Mouse (Mus musculus) adipocyte (in vitro differentiated cells): ENCODE results near the gene Myo9b.
"Not testable (repeated sequence)": the region's sequence is repeated elsewhere in the genome, so short reads cannot be mapped to it uniquely, and the experiment has no call there.

ENCODE experiments used
- DNase-seq: peaks from one replicate; pipeline ENCODE4 v3.0.0-alpha.2; 2016; ENCODE audit warnings: low spot score

The Myo9b gene

DNA sequence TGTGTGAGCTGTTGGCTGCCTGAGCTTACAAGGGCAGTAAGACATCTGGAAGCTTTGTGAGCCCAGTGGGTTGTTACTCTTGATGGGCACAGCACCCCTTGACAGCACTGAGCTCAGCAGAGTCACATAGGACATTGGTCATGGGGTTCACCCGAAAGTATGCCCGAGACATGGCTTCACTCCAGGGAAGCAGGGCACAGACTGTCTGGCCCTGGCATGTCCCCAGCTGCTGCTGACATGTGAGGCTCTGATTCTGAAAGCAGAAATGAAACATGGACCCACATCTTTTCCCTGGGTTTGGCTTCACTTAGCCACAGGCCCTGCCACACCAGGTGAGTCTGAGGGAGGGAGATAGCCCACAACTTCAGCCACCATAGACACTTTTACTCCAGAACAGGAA is 24.3 kb downstream of the Myo9b start:
- no peak for DNase-seq

- DNase-seq = no peak
Measured at GRCm38 (mm10) chr8:71297439-71297838, 24.9 kb downstream of the Myo9b start.

GRCm38 (mm10) chr8:71299716-71300115 is 27.2 kb downstream of the Myo9b start:
- no peak for DNase-seq

GRCm38 (mm10) chr8:71302788-71303187 is 30.3 kb downstream of the Myo9b start:
- no peak for DNase-seq

DNA sequence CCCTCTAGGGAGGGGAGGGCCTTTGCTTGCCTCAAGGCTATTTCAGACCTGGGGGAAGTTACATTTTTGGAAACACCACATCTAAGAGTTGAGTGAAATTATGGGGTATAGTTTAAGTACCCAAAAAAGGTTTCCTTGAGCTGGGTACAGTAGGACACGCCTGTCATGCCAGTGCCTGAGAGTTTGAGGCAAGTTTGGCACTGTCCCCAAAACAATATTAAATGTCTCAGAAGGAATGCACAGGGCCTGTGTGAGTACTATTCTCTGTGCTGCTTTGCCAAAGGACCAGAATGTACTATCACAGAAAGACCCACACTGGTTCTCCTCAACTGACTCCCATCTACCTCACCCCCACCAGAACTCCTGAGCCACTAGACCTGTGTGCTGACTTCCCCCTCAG is 31.1 kb downstream of the Myo9b start:
- peak; percentile 37 for DNase-seq

- no peak for DNase-seq
Measured at GRCm38 (mm10) chr8:71305988-71306387, 33.5 kb downstream of the Myo9b start.

GRCm38 (mm10) chr8:71307371-71307770 is 34.9 kb downstream of the Myo9b start:
- no peak for DNase-seq

- DNase-seq = no peak
Measured at GRCm38 (mm10) chr8:71307913-71308312, 35.4 kb downstream of the Myo9b start.

DNA sequence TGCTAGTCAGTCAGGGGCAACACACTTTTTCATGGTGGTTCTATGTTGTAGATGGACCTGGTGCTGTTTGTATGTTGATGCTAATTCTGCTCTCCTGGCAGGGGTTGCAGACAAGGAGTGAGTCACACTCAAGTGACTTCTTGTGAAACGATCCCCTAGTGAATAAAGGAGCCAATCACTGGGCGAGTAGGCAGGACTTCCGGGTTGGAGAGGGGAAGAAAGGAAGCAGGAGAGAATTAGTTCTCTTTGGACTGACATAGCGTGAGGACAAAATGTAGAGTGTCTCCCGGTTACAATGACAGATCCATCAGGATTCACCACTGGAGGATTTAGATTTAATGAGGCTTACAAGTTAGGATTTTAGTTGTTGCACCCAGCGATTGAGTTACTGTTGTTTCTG is 37.9 kb downstream of the Myo9b start:
- DNase-seq = peak; percentile 76

DNA sequence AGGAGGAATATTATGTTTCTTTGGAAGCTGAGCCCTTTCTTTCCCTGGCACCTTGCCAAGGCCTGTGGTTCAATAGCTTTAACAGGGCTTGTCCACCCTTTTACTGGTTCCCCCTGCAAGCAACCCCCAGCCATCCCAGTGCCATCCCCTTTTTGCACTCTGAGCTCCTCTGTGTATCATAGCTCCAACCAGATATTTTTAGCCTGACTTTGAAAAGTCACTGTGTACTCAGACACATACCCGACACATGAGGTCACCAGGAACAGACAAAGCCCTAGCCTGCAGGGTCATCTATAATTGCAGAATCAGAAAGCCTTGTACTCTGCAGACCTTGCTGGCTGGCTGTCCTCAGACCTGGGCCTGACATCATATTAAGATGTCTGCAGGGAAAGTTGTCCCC is 40.2 kb downstream of the Myo9b start:
- DNase-seq = peak; percentile 23

GRCm38 (mm10) chr8:71313951-71314350 is 41.4 kb downstream of the Myo9b start:
- no peak for DNase-seq

DNA sequence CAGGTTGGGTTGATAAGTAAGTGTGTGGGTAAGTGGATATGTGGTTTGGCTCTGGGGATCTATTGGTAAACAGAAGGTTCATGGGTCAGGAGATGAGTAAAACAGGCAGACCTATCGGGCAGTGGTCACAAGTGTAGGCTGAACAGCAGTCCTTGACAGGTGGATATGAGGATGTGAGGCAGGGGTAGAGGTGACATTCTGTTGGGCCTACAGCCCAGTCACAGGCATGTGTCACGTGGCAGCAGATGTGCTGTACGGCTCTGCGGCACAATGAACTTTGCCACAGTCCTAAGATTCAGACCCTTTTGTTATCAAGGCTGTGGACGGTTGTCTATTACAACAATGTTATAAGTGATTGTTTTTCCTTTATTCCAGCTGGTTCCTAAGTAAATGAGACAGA is 43.5 kb downstream of the Myo9b start:
- no peak for DNase-seq

GRCm38 (mm10) chr8:71316486-71317031 is 44.0 kb downstream of the Myo9b start:
- no peak for DNase-seq

DNA sequence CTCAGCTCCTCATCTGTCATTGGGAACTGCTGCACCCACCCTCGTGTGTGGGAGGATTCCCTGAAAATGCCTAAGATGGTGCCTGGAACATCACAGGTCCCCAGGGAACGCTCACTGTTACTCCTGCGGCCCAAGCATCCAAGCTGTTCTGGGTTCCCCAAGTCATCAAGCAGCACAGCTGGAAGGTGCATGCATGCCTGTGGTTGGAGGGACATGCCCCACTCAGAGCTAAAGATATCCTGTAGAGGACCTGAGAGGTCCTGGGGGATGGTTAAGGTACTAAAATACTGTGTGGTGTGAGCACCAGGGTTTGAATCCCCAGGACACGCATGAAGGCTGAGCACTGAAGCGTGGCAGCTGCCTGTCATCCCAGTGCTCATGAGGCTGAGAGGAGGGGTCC is 46.1 kb downstream of the Myo9b start:
- DNase-seq = not testable (repeated sequence)

- not testable (repeated sequence) for DNase-seq
Measured at GRCm38 (mm10) chr8:71319760-71320159, 47.2 kb downstream of the Myo9b start.

GRCm38 (mm10) chr8:71322939-71323338 is 50.4 kb downstream of the Myo9b start:
- DNase-seq = no peak

GRCm38 (mm10) chr8:71324848-71325247 is 52.3 kb downstream of the Myo9b start:
- DNase-seq = peak; percentile 43

GRCm38 (mm10) chr8:71337834-71338233 is 65.3 kb downstream of the Myo9b start:
- DNase-seq = not testable (repeated sequence)

DNA sequence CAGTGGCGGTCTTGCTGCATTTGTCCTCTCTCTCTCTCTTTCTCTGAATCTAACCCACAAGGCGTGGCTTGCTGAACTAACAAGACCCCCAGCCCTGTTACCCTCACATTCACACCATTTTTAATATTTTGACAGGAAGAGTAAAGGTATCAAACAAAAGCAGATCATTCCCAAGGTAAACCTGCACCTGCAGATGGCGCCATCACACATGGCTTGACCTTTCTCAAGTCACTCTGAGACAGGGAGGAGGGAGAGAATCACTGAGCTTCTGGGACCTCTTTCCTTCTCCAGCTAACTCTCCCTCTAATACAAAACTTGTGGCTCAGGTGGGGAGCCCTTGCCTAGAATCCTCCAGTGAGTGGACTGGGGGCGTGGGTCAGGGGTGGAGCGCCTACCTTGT is 68.1 kb downstream of the Myo9b start:
- peak; percentile 38 for DNase-seq

- no peak for DNase-seq
Measured at GRCm38 (mm10) chr8:71346581-71346980, 74.1 kb downstream of the Myo9b start.

- DNase-seq = no peak
Measured at GRCm38 (mm10) chr8:71351117-71351516, 78.6 kb downstream of the Myo9b start.

GRCm38 (mm10) chr8:71351520-71351919 is 79.0 kb downstream of the Myo9b start:
- no peak for DNase-seq

DNA sequence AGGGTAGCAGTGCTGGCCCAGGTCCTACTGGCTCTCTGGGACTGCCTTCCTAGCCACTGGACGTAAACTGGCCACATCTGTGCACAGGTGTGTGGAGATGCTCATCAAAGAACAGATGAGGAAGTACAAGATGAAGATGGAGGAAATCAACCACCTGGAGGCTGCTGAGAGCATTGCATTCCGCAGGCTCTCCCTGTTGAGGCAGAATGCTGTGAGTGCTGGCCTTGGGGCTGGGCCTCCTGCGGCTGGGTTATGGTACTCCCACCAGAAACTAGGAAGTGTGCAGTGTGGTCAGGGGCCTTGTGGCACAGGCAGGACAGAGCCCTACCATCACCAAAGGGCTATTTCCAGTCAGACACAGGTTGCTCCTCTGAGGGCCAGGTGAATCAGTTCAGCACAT is 85.5 kb downstream of the Myo9b start:
- no peak for DNase-seq

GRCm38 (mm10) chr8:71366771-71367528 is 94.4 kb downstream of the Myo9b start, which contains the start of gene Use1:
Use1 (plus strand) TSS chr8:71366848.
- DNase-seq = peak; percentile 96
